Mouse (Mus musculus) lung, postnatal 14 days (tissue): ENCODE data around the gene Clic6.

Source experiments
- DNase-seq: peaks from one replicate; pipeline ENCODE4 v3.0.0; 2021

The Clic6 gene

DNA sequence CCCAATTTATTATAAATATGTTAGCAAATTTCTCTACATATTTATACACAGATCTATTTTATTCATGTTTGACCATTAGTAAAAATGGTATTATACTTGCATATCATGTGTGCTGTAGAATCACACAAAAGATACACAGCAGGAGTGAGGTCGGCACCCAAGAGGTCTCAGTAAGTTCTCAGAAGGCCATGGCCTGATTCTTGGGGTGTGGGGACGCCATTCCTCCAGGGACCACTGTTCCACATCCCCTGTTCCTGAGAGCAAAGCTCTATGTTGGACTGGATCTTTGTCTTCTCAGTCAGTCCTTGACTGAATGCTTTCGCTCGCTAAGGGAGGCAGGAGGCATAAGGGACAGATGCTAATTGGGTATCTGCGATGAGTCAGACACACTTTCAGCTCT lies at the start of gene Clic6:
Gene Clic6, plus strand, starts transcription at position 301 of the 400 bp plus-strand sequence.
- no peak for DNase-seq

DNA sequence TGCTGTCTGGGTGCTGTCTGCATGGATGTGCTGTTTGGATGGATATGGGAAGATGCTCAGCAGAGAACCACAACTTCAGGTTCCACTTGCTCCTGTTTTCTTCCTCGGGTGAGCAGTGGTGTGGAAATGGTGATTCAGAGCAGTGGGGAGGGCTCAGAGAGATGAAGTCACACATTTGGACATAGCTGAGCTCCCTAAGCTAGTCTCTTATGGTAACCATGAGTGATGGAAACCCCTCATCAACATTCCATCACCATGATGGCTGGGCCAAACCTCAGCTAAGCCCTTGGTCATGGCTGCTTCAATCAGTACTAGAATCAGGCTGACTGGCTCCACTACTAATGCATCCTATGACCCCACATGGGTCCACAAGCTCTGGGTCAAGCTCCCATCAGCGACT lies 45.8 kb upstream of the Clic6 start:
- no peak for DNase-seq

DNA sequence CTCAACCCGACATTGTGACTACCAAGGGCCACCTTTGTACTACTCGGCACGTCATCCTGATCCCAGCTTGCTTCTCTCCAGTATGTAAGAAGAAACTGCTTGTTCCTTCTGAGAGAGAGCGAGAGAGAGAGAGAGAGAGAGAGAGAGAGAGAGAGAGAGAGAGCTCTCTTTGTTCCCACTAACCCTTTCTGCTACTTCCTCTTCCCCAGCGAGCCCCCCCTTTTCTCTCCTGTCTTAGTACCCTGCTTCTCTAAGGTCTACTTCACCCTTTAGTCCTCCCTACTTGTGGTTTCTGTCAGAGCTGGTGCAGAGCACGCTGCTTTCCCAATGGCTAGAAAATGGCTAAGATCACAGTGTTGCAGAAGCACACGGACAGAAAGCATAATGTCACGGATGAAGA lies 45.3 kb upstream of the Clic6 start:
- no peak for DNase-seq

DNA sequence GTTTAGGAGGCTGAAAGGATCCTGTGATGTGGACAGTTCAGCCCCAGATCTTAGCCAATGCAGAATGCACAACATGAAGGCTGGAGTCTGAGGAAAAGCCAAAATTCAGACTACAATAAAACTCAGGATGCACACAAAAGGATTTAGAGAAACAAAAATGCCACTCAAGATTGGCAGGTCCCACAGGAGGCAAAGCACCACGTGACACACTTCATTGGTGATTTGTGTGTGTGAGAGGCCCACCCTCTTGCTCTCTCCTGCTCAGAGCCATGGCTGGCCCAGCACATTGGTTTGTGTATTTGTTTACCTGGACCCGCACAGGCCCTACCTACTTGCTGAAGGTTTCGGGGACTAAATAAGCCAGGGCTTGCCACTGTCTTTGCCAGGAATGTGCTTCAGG lies 44.3 kb upstream of the Clic6 start:
- no peak for DNase-seq

DNA sequence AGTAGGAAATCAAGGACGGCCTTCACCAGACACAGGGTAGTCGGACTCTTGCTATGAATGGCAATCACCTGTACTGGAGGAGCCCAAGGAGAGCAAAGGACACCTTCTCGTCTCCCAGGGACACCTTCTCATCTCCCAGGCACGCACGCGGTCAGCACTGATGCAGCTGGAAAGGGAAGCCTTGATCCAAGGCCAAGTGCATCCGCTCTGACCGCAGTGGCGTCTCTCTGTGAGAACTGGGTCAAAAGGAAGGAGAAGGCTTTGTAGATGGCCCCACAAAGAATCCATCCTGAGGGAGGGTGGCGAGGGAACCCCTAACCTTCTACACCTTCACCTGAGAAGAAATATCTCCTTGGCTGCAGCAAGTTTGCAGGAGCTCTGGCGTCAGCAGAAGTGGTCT lies 43.4 kb upstream of the Clic6 start:
- DNase-seq = no peak

DNA sequence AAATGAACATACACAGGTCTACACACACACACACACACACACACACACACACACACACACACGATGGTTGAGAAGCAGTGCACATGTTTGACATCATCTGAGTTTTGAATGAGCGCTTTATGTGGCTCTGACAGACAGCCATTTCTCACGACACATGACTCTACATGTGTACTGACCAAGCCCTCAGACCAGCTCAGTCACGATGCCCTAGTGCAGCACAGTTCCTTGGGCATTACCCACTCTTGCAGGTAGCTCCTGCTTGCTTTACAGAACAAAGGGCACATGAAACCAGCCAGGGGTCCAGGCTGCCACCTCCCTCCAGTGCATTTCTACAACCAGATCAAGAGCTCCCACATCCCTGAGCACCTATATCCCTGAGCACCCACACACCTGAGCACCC lies 42.6 kb upstream of the Clic6 start:
- no peak for DNase-seq

DNA sequence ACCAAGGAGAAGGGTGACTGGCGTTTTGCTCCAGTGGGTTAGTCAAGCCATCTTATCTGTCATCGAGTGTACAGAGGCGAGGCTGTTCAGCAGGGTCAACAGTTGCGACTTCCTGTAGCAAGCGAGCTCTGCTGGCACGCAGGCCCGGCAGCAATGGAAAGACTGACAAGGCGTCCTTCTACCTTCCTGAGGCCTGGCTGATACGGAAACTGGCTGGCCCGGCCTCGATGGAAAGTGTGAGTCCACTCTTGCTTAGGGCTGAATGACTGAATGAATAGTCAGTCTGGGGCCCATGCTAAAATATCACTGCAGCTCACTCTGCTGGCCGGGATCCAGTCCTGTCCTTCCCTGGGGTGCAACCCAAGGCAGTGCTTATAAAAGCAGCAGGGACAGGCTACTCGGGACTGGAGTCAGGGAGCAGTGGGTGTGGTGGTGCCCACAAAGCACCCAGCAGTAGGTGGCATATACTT lies 41.9 kb upstream of the Clic6 start:
- peak; percentile 72 for DNase-seq

DNA sequence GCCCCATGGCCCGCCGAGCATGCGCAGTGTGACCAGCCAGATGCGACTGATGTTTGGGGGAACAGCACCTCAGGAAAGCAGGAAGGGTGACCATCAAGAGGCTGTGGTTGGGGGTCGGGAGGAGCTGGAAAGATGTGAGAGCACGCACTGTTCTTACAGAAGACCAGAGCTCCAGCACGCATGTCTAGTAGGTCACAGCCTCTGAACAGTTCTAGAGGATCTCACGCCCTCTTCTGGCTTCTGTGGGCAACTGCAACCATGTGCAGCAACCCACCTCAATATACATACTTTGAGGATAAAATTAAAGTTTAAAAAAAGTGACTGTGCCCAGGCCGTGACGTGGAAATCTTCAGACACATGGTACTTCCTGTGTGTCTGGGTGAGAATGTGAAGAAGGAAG lies 40.2 kb upstream of the Clic6 start:
- peak; percentile 53 for DNase-seq

DNA sequence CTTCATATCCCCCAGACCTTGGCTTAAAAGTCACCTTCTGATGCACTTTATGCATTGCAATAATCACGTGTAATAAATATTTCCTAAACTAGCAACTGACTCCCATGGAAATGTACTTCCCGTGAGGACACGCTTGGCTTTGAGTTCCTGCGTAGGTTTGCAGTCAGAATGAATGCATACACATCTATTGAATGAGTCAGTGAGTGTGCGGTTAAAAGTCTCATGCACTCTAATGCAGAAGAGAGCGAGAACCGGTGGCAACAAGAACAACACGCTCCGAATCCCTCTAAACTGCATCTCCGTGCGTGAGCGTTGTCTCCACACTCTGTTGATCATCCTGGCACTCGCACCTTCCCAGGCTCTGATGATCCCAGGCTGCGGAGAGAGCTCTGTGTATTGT lies 36.5 kb upstream of the Clic6 start:
- DNase-seq = no peak

DNA sequence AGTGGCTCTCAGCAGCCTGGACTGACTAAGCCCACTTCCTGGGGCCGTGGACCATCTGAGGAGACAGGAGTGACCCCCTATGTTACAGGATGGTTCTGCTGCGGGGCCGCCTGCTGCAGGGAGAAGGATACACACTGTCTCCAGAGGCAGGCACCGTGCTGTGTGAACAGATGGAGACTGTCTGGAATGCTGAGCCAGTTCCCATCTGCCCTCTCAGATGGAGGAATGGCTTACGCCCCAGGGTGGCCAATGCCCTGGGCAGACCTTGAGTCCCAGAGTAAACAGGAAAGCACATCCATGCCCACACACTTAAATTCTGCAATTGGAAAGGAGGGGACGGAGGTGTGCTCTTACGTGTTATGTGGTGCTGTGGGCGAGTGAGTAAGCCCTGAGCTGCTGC lies 35.2 kb upstream of the Clic6 start:
- DNase-seq = no peak

DNA sequence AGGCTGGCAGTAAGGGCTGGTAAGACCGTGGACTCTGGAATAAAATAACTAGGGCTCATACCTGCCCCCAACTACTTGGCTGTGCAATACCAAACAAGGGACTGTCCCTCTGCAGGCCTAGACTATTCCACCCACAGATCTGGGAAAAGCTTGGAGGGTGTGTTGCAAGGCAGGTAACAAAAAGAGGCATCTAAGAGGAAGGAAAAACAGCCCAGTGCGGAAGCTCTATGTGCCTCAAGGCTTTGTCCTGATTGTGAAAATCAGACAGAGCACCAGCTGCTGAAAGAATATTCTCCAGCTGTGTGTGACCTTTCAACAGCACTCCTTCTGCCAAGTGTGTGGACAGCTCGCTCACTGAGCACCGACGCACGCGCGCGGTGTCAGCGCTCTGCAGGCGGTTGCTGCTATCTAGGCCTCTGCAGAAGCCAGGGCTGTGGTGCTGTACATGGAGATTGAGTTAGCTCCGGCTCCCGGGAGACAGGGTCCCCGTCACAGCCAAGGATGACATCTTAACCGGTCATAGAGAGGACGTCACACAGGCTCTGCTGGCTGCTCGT lies 33.9 kb upstream of the Clic6 start:
- DNase-seq = no peak

DNA sequence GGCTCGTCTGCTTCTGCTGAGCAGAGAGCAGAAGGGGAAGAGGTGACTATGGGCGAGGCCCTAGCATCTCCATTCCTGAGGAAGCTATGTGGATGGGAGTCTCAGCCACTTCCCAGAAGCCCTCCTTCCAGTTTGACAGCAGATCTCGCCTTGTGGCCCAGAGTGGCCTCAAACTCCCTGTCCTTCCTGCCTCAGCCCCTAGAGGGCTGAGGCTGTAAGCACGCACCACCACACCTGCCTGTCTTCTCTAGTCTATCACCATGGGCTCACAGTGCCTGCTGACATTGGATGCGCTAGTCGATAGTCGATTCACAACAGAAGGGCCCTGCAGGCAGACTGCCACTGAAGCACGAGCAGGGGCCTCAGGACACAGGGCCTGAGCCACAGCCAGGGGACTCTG lies 32.9 kb upstream of the Clic6 start:
- no peak for DNase-seq

DNA sequence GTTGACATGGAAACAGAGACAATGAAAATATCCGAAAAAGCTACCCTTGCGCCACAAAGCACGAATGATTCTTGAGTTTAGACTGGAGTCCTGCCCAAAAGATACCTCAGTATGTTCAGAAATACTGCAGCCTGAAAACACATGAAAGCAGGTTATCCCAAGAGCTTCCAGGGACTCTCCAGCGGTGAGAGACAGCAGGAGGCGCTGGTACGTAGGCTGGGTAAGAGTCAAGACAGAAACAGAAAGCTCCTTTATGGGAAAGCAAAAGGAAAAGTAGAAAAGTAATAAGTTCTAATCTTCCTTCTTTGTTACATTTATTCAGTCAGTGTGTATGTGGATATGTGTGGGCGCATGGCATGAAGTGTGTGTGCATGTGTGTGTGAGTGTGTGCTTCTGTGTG lies 31.5 kb upstream of the Clic6 start:
- no peak for DNase-seq

DNA sequence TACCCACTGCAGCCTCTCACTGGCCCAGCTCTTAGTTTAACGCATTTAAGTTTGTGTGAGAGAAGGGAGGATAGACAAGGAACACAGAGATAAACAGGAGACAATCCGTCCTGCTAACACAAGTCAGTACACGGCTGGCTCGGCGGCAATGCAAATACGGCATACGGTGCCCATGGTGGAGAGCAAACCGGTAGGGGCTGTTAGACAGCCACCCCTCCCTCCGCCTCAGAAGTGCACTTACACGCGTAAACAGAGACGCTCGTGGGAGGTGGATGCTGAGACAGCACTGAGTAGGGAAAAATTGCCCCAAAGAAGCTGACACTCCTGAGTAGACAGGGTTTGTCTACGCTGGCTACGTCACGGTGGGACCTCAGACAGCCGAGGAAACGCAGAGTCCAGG lies 31.0 kb upstream of the Clic6 start:
- DNase-seq = no peak

DNA sequence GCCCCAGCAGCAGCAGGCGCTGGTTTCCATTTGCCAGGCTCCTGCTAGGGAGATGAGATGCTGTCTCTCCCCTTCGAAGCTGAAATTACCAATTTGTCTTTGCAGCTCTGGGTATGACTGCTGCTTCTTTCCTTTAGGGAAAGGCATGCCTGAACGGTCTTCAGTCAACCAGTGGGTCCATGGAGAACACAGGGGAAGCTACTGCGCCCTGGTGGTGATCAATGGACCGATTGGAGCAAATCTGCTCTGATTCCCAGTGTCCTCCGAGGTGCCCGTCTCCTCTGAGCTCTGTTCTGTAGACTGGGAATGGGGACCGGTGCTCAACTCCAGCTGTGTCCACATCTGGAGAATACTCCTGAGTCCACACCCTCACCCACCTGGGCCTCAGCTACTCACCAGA lies 30.0 kb upstream of the Clic6 start:
- DNase-seq = no peak

DNA sequence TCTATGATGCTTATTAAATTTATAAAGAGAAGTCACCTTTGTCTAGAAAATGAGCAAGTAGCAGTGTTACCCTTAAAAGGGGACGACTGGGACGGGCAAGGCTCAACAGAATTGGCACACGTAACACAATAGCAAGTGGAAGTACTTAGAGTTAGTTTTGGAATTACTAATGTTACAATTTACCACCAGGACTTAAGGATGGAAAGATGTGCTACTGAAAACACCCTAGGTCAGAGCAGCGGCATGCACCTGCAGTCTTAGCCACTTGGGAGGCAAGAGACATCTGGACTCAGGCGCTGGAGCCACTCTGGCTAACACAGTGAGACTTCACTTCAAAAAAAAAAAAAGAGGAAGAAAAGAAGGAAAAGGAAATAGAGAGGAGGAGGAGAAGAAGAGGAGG lies 29.6 kb upstream of the Clic6 start:
- DNase-seq = no peak

DNA sequence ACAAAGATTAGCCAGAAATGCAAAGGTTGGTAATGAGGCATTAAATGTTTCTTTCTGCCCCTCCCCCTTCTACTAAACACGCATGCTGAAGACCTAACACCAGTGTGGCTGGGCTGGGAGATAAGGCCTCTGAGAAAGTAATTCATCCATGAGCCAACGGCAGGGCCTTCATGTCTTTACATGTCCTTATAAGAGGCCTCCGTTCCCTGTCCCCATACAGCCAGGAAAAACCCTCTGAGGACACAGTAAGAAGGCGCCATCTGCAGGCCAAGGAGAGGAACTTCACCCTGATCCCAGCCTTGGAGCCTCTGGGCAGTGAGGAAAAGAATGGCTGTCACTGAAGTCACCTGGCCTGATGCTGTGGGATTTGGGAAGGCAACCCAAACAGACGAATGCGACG lies 27.9 kb upstream of the Clic6 start:
- peak; percentile 76 for DNase-seq

DNA sequence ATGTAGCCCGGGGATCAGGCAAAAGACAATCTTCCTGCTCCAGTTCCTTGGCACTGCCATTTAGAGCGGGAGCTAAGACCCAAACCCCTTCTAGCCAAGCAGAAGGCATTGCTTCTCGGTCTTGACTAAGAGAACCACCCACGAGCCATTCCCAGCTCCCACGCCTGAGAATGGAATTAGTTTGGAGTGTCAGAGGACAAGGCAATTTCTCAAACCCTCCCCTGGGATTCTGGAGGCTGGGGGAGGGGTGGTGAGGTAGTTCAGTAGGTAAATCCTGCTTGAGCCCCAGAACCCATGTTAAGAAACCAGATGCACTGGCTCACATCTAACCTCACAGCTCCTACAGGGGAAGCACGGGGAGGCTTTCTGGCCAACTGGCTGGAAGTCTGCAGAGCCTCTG lies 24.1 kb upstream of the Clic6 start:
- no peak for DNase-seq

DNA sequence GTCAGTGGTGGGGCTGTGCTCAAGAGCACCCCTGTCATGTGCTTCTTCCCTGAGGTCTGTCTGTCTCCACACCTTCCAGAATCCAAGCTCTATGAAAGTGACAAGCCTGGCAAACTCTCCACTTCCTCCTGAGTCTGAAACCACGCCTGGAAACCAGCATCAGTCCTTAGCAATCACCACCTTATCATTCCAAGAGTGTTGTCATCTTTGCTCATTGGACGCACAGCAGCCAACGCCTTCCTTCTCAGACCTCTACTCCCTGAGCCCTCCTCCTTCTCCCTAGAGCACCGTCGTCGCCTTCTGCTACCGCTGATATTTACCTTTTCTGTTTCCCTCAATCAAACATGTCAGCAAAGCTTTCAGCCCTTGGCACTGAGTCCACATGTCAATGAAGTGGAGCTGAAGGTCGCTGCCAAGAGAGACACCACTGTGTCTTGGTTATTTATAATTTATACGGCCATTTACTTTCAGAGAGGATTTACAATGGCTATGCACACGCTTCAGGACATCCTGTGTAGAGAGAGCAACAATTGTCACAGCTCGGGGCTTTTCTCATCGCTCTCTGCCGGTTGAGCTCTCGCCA lies 21.1 kb upstream of the Clic6 start:
- DNase-seq = peak; percentile 26

DNA sequence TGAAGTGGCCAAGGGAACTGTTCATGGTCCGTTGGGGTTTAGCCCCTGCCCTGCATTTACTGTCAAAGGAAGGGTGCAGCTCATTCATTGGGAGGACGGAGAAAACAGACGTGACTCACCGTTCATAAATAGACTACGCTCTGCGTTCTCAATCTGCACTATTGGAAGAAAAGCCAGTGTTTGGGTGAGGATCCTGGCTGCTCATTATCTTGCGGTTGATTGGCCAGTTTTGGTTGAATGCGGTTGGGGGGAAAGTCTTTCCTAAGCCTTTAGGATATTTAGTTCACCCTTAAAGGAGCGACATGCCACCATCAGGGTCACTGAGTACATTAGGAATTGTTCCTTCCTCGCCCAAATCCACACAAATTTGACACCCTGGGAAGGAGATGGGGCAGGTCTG lies 20.3 kb upstream of the Clic6 start:
- DNase-seq = no peak

DNA sequence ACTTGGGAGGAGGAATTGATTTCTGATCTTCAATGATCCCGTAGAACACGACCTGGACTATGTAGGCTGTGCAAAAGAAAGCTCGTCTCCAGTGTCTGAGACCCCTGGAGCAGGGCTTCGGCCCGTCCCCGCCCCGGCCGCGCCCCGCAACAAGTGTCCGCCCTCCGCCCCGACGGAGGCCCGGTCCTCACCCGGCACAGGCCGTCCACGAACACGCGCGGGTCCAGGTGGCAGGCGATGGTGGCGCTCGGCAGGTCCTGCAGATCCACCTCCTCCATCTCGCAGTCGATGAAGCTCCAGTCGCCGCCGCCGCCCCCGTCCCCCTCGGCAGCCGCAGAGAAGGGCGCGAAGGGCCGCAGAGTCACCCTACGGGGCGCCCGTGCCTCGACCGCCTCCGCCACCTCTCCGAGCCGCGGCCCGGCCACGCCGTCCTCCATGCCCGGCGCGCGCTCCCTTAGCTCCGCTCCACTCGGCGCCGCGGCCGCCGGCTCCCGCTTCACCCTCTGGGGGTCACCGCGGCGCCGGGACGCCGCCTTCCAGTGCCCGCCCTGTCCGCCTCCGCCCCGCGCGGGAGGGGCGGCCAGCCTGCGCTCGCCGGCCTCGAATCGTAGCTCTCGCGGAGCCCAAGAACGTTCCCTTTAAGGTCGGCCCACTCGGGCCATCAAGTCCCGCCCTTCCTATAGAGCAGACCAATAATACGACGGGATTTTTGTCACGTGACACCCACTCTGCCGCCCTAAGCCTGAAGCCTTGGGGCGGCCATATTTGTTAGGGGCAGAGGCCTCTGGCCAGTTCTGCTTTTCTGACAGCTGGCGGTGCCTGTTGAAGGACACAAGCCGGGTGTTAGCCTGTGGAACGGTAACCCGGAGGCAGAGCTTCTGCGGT lies 19.7 kb upstream of the Clic6 start:
- peak; percentile 96 for DNase-seq

DNA sequence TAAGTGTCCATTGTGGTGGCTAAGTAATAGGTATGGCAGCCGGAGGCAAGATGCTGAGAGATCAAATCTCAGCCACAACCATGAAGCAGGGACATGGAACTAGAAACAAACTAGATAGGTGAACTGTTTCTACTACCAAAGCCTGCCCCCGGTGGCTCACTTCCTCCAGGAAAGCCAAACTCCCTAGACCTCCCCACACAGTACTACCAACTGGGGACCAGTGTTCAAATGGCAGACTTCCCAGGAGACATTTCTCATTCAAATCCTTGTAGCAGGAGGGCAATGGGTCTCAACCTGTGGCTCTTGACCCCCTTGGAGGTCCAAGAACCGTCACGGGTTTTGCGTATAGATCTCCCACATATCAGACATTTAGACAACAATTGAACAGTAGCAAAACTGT lies 18.5 kb upstream of the Clic6 start:
- DNase-seq = no peak

DNA sequence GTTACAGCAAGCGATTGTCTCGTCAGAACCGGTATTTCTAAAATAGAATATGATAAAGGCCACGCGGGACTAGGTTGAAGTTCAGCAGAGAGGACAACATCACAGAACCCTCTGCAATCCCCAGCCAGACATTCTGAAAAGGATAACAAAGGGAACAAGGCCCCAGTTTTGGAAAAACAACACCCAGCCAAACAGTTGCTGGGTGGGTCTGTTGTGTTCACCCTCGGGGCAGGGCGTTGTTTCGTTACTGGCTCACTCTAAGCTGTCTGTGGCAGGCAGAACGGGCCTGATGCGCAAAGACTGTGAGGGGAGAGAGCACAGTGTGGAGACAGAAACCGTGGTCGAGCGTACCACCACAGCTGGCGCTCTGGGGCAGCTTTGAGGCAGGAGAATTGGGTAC lies 17.1 kb upstream of the Clic6 start:
- DNase-seq = no peak

DNA sequence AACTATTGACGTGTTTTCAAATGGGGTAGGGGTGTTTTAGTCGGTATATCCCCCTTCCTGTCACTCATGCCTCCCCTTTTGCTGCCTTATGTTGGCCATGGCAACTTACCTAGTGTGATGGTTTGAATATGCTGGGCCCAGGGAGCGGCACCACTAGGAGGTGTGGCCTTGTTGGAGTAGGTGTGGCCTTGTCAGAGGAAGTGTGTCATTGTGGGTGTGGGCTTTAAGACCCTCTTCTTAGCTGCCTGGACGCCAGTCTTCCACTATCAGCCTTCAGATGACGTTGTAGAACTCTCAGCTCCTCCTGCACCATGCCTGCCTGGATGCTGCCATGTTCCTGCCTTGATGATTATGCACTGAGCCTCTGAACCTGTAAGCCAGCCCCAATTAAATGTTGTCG lies 14.8 kb upstream of the Clic6 start, which contains the start of gene Rcan1:
Gene Rcan1, minus strand, starts transcription at position 162 of the 400 bp plus-strand sequence.
- no peak for DNase-seq
